Mouse (Mus musculus) midbrain, embryonic 16.5 days (tissue): ENCODE data around the gene Nanp. TPM values are rescaled to one million over a fixed set of nuclear protein-coding genes. Genes with fewer than 3 reads are reported as not detected.

Experiments
- ATAC-seq: fragments of 200-750 bp; cut with Nextera tagmentation; 2 replicates; pipeline ENCODE4 v1.8.0; 2017; ENCODE audit warnings: moderate TSS enrichment
- H3K27ac ChIP-seq: fragments of 300-500 bp; sonication (generic); 2 replicates; pipeline ENCODE4 v1.5.1; 2014; ENCODE audit warnings: mild to moderate bottlenecking, low read length, mixed read lengths
- H3K27me3 ChIP-seq: fragments of 300-500 bp; sonication (generic); 2 replicates; pipeline ENCODE4 v1.6.1; 2014; ENCODE audit warnings: low read depth, low read length, mixed read lengths; ENCODE audit not compliant: control insufficient read depth, insufficient read depth
- H3K36me3 ChIP-seq: fragments of 300-500 bp; sonication (generic); 2 replicates; pipeline ENCODE4 v1.6.1; 2014; ENCODE audit warnings: mild to moderate bottlenecking, low read length, moderate library complexity, mixed read lengths; ENCODE audit not compliant: control insufficient read depth, insufficient read depth
- H3K4me1 ChIP-seq: fragments of 300-500 bp; sonication (generic); 2 replicates; pipeline ENCODE4 v1.6.1; 2014; ENCODE audit warnings: mild to moderate bottlenecking, low read length, mixed read lengths; ENCODE audit not compliant: control insufficient read depth, insufficient read depth
- H3K4me2 ChIP-seq: fragments of 300-500 bp; sonication (generic); 2 replicates; pipeline ENCODE4 v1.6.1; 2014; ENCODE audit warnings: mild to moderate bottlenecking, low read length, mixed read lengths
- H3K4me3 ChIP-seq: fragments of 300-500 bp; sonication (generic); 2 replicates; pipeline ENCODE4 v1.5.1; 2014; ENCODE audit warnings: low read depth, mild to moderate bottlenecking, low read length, moderate library complexity, mixed read lengths
- H3K9ac ChIP-seq: fragments of 300-500 bp; sonication (generic); 2 replicates; pipeline ENCODE4 v1.6.1; 2014; ENCODE audit warnings: low read depth, low read length, mixed read lengths
- H3K9me3 ChIP-seq: fragments of 300-500 bp; sonication (generic); replicated peaks from 2 replicates; pipeline ENCODE4 v1.6.1; 2014; ENCODE audit warnings: mild to moderate bottlenecking, low read length, mixed read lengths; ENCODE audit not compliant: control insufficient read depth, poor library complexity, severe bottlenecking
- WGBS: fragments of 180-500 bp; shearing (Covaris S2); extraction: QIAGEN DNeasy Blood & Tissue Kit; methylation state at CpG from one replicate; pipeline ENCODE4 v1.1.7; 2014; 5-methylcytosine and 5-hydroxymethylcytosine counted together
- polyA plus RNA-seq: library from polyadenylated mRNA; unstranded; fragments of >200 nt; fragmentation: Nextera tagmentation; extraction: Ambion mirVana; gene quantifications from 2 replicates; pipeline ENCODE4 v1.2.1, GENCODE M21; 2015

Nanp gene
- polyA plus RNA-seq, 1 experiment from 2014 or later, result 37.0 TPM

- 96% methylated on average over 10 of the region's 10 CpGs for WGBS
- Histone ChIP-seq H3K27me3 (no peaks in the 10 kb centered on the region), H3K9me3 (no peaks in the 10 kb centered on the region), H3K9ac (no peak overlapping the region), H3K4me2 (no peak overlapping the region), H3K4me3 (no peak overlapping the region), H3K27ac (no peak overlapping the region), H3K36me3 (no peaks in the 10 kb centered on the region), H3K4me1 (no peaks in the 10 kb centered on the region)
- ATAC-seq, result no peak
Observed at GRCm38 (mm10) chr2:151021158-151021557, 18.0 kb downstream of the Nanp start.

GRCm38 (mm10) chr2:151015316-151015715 lies 23.9 kb downstream of the Nanp start:
- no peak for ATAC-seq
- 81% methylated on average over 2 of the region's 2 CpGs for WGBS
- no peaks in the 10 kb centered on the region for H3K27me3 ChIP-seq

GRCm38 (mm10) chr2:151011273-151011672 lies 27.9 kb downstream of the Nanp start:
- WGBS, result 67% methylated on average over 1 of the region's 1 CpGs
- peaks cover 12% of the 10 kb centered on the region for H3K4me1 ChIP-seq
- H3K9me3 ChIP-seq, result no peaks in the 10 kb centered on the region
- no peaks in the 10 kb centered on the region for H3K36me3 ChIP-seq
- no peak overlapping the region for H3K4me2 ChIP-seq
- no peak for ATAC-seq
- no peaks in the 10 kb centered on the region for H3K27me3 ChIP-seq
- H3K9ac ChIP-seq, result no peak overlapping the region
- no peak overlapping the region for H3K4me3 ChIP-seq
- H3K27ac ChIP-seq, result no peak overlapping the region

More at GRCm38 (mm10) chr2:151015316-151015715, 23.9 kb downstream of the Nanp start:
- Histone ChIP-seq H3K27ac (no peak overlapping the region), H3K9ac (no peak overlapping the region), H3K36me3 (no peaks in the 10 kb centered on the region), H3K4me2 (no peak overlapping the region), H3K4me1 (no peaks in the 10 kb centered on the region), H3K4me3 (no peak overlapping the region), H3K9me3 (no peaks in the 10 kb centered on the region)

DNA sequence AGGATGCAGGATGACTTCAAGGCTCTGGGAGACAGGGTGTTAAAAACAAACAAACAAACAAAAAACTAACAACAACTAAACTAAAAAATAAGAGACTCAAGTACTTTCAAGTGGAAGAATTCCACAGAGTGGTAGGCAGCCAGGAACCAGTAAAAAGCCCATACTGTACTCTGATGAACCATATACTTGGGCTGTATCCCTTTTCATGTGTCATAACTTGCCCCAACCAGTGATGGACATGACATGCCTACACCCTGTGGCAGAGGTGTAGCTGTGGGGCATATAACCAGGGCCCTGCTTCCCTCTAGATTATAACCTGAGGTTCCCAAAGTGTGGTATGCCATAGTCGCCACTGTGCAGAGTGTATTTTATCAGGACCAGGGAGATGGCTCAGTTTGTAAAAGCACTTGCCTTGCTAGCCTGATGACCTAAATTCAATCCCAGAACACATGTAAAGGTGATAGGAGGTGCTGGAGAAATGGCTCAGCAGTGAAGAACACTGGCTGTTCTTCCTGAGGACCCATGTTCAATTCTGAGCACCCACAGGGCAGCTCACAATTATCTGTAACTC lies 29.6 kb downstream of the Nanp start:
- Histone ChIP-seq H3K4me1 (peaks cover 12% of the 10 kb centered on the region), H3K9me3 (no peaks in the 10 kb centered on the region), H3K4me3 (peak overlapping the region; percentile 76), H3K36me3 (no peaks in the 10 kb centered on the region), H3K4me2 (peak overlapping the region; percentile 97), H3K9ac (peak overlapping the region; percentile 92), H3K27ac (no peak overlapping the region), H3K27me3 (no peaks in the 10 kb centered on the region)
- WGBS, result 73% methylated on average over 1 of the region's 1 CpGs
- ATAC-seq, result peak; percentile 79

GRCm38 (mm10) chr2:151008939-151009509 lies 30.2 kb downstream of the Nanp start:
- peak overlapping the region; percentile 97 for H3K4me2 ChIP-seq
- 0% methylated on average over 52 of the region's 57 CpGs for WGBS
- peak; percentile 99 for ATAC-seq
- peak overlapping the region; percentile 76 for H3K4me3 ChIP-seq
- H3K27ac ChIP-seq, result peak overlapping the region; percentile 70; the same call in 1 of the 2 replicates
- H3K9ac ChIP-seq, result peak overlapping the region; percentile 92
- no peaks in the 10 kb centered on the region for H3K27me3 ChIP-seq
- H3K9me3 ChIP-seq, result no peaks in the 10 kb centered on the region
- H3K4me1 ChIP-seq, result peaks cover 12% of the 10 kb centered on the region
- no peaks in the 10 kb centered on the region for H3K36me3 ChIP-seq

- Histone ChIP-seq H3K9ac (peak overlapping the region; percentile 92), H3K36me3 (no peaks in the 10 kb centered on the region), H3K4me3 (peak overlapping the region; percentile 76), H3K4me2 (peak overlapping the region; percentile 97), H3K4me1 (peaks cover 12% of the 10 kb centered on the region), H3K27ac (no peak overlapping the region; the same call in 1 of the 2 replicates), H3K27me3 (no peaks in the 10 kb centered on the region), H3K9me3 (no peaks in the 10 kb centered on the region)
- under 1% methylated on average over 21 of the region's 21 CpGs for WGBS
- peak; percentile 70 for ATAC-seq
Observed at GRCm38 (mm10) chr2:151008517-151008932, 30.7 kb downstream of the Nanp start.

GRCm38 (mm10) chr2:151008006-151008405 lies 31.2 kb downstream of the Nanp start:
- WGBS, result 37% methylated on average over 6 of the region's 6 CpGs
- Histone ChIP-seq H3K4me3 (peak overlapping the region; percentile 76), H3K9ac (peak overlapping the region; percentile 92), H3K4me1 (peaks cover 12% of the 10 kb centered on the region), H3K27me3 (no peaks in the 10 kb centered on the region), H3K4me2 (peak overlapping the region; percentile 97), H3K36me3 (no peaks in the 10 kb centered on the region), H3K9me3 (no peaks in the 10 kb centered on the region), H3K27ac (no peak overlapping the region)
- no peak for ATAC-seq

DNA sequence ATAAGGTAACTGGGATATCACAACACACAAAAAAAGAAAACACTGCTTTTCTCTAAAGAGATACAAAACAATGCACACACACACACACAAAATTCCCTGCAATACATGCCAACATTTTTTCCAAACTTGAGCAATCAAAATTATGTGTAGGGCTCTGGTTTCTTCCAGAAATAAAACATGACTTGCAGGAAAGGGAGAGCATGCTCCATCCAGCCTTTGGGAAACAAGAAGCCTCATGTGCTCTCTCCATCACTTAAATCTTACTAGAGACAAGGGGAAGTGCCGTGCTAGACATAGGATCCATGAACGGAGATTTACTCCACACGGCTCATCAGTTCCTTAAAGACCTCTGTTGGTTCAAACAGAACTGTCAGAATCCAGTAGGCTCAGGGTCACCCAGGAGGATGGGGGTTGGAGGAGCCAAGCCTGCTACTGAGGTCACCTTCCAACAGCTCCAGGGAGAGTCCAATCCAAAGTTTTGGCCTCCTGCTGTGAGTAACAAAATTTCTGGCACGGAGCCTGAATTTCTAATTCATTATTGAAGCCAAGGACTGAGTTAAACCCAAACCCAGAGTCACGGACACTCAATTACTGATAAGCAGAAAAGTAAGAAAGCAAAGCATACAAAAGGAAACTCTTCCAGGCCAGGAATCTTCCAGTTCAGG lies 32.8 kb downstream of the Nanp start:
- H3K4me1 ChIP-seq, result peaks cover 12% of the 10 kb centered on the region
- no peak overlapping the region for H3K4me2 ChIP-seq
- 62% methylated on average over 5 of the region's 5 CpGs for WGBS
- no peak overlapping the region for H3K4me3 ChIP-seq
- H3K9me3 ChIP-seq, result no peaks in the 10 kb centered on the region
- no peak overlapping the region for H3K9ac ChIP-seq
- H3K36me3 ChIP-seq, result no peaks in the 10 kb centered on the region
- H3K27ac ChIP-seq, result no peak overlapping the region
- no peak for ATAC-seq
- H3K27me3 ChIP-seq, result no peaks in the 10 kb centered on the region

GRCm38 (mm10) chr2:151004390-151004789 lies 34.8 kb downstream of the Nanp start:
- Histone ChIP-seq H3K9ac (no peak overlapping the region), H3K9me3 (no peaks in the 10 kb centered on the region), H3K27me3 (no peaks in the 10 kb centered on the region), H3K4me1 (peaks cover 8% of the 10 kb centered on the region), H3K4me3 (no peak overlapping the region), H3K36me3 (no peaks in the 10 kb centered on the region), H3K4me2 (no peak overlapping the region), H3K27ac (no peak overlapping the region)
- 94% methylated on average over 10 of the region's 10 CpGs for WGBS
- no peak for ATAC-seq
